In the genomic region with DNA sequence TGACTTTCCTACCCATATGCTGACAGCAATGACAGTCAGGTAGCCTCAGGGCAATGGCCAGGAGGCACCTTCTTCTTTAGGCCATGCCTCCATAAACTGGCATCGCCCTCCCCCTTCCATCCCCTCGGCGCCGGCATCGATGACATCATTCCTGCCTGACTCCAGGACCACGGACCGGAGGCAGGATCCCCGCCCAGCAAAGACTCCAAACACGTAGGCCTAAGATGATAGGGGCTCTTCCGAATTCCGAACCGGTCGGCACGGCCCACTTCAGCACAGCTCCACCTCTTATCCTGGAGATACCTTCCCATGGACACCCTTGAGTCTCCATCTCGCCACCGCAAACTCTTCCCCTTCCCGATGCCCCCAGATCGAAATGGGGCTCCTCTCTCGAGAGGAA, we compare ENCODE assay signal across 8 mouse cellular contexts. TPM values are rescaled to one million over a fixed set of nuclear protein-coding genes. Genes with fewer than 3 reads are reported as not detected.
DNase-seq lines count a peak whose midpoint lies in the region; ATAC-seq and TF ChIP-seq lines count a peak whose summit lies in the region.

No protein-coding gene starts in this region.

- H3K27ac ChIP-seq in thymus, adult 2 months (ENCODE audit: control insufficient read depth, insufficient read depth, low read length), result no peak overlapping the region
- H3K27ac ChIP-seq in embryonic facial prominence, embryonic 10.5 days (replicated peaks), result 0 out of 2 replicates have a peak overlapping the region, but pooled peaks have one; percentile 78
- peak overlapping the region; percentile 69; the same call in 1 of the 2 replicates for H3K27ac ChIP-seq in heart, postnatal 0 days (ENCODE audit: low read depth)
- H3K27ac ChIP-seq in lung, postnatal 0 days (ENCODE audit: low read length), result peak overlapping the region; percentile 64

- peaks cover 15% of the 10 kb centered on the region for H3K4me1 ChIP-seq in thymus, adult 2 months (replicated peaks; ENCODE audit: control insufficient read depth, insufficient read depth, low read length)
- H3K4me1 ChIP-seq in embryonic facial prominence, embryonic 10.5 days, result peaks cover 34% of the 10 kb centered on the region
- H3K4me1 ChIP-seq in heart, postnatal 0 days (ENCODE audit: control insufficient read depth, insufficient read depth), result peaks cover 15% of the 10 kb centered on the region
- peaks cover 3% of the 10 kb centered on the region; the same call in 1 of the 2 replicates for H3K4me1 ChIP-seq in lung, postnatal 0 days (ENCODE audit: insufficient read depth, low read depth, low read length)

- peak overlapping the region; percentile 82; the same call in 1 of the 2 replicates for H3K9ac ChIP-seq in heart, postnatal 0 days (replicated peaks; ENCODE audit: low read depth, low read length)
- peak overlapping the region; percentile 72 for H3K9ac ChIP-seq in lung, postnatal 0 days (replicated peaks; ENCODE audit: low read depth)

- peak overlapping the region; percentile 98 for H3K4me2 ChIP-seq in heart, postnatal 0 days (ENCODE audit: low read depth, low read length)
- peak overlapping the region; percentile 94 for H3K4me2 ChIP-seq in lung, postnatal 0 days (replicated peaks; ENCODE audit: low read depth, low read length)

- DNase-seq in thymus, adult 2 months, result no peak
- DNase-seq in thymus, postnatal 0 days (ENCODE audit: low spot score), result no peak
- DNase-seq in embryonic facial prominence, embryonic 10.5 days (ENCODE audit: low spot score), result peak; percentile 30
- DNase-seq in heart, postnatal 0 days (ENCODE audit: low spot score), result no peak
- peak; percentile 74 for DNase-seq in layer of hippocampus, adult 9-11 months
- peak; percentile 40 for DNase-seq in lung, postnatal 0 days (ENCODE audit: low spot score)
- DNase-seq in right cerebral cortex, postnatal 25 days, result peak; percentile 65
- no peak for DNase-seq in c-Kit-positive CD71-positive TER-119-positive erythroid progenitor cells, embryonic 14.5 days (ENCODE audit: low spot score)

- no peaks in the 10 kb centered on the region for H3K9me3 ChIP-seq in embryonic facial prominence, embryonic 10.5 days
- H3K9me3 ChIP-seq in heart, postnatal 0 days (replicated peaks; ENCODE audit: control insufficient read depth, low read length), result no peaks in the 10 kb centered on the region
- H3K9me3 ChIP-seq in lung, postnatal 0 days (ENCODE audit: low read length), result no peaks in the 10 kb centered on the region

- peak overlapping the region; percentile 58 for H3K4me3 ChIP-seq in thymus, adult 2 months (ENCODE audit: control insufficient read depth, insufficient read depth, low read length)
- H3K4me3 ChIP-seq in embryonic facial prominence, embryonic 10.5 days, result peak overlapping the region; percentile 81
- H3K4me3 ChIP-seq in heart, postnatal 0 days (ENCODE audit: low read depth, low read length), result peak overlapping the region; percentile 91
- H3K4me3 ChIP-seq in lung, postnatal 0 days (ENCODE audit: low read depth, low read length), result peak overlapping the region; percentile 77

- H3K27me3 ChIP-seq in thymus, adult 2 months (ENCODE audit: control insufficient read depth, insufficient read depth, low read length), result no peaks in the 10 kb centered on the region; the same call in 1 of the 2 replicates
- H3K27me3 ChIP-seq in embryonic facial prominence, embryonic 10.5 days (replicated peaks; ENCODE audit: low read depth, poor library complexity, severe bottlenecking), result peaks cover 38% of the 10 kb centered on the region
- H3K27me3 ChIP-seq in heart, postnatal 0 days (ENCODE audit: control insufficient read depth, insufficient read depth, low read length), result no peaks in the 10 kb centered on the region
- no peaks in the 10 kb centered on the region for H3K27me3 ChIP-seq in lung, postnatal 0 days (replicated peaks; ENCODE audit: insufficient read depth, low read length)

- ATAC-seq in heart, postnatal 0 days (ENCODE audit: insufficient read depth, low read depth), result no peak
- ATAC-seq in lung, postnatal 0 days, result peak; percentile 1; the same call in 1 of the 2 replicates

- WGBS in thymus, adult 2 months, result 56% methylated on average over 19 of the region's 19 CpGs
- 6% methylated on average over 19 of the region's 19 CpGs for WGBS in embryonic facial prominence, embryonic 10.5 days
- WGBS in heart, postnatal 0 days, result 13% methylated on average over 19 of the region's 19 CpGs
- WGBS in lung, postnatal 0 days, result 14% methylated on average over 19 of the region's 19 CpGs

- TF ChIP-seq POLR2A in thymus, adult 2 months (IDR thresholded peaks at IDR 0.05; ENCODE audit: control insufficient read depth, extremely low read depth, insufficient read depth, low read length, poor library complexity), result no peak

- no peaks in the 10 kb centered on the region for H3K36me3 ChIP-seq in thymus, adult 2 months (ENCODE audit: control insufficient read depth, insufficient read depth, low read length)
- H3K36me3 ChIP-seq in embryonic facial prominence, embryonic 10.5 days (replicated peaks), result no peaks in the 10 kb centered on the region
- no peaks in the 10 kb centered on the region for H3K36me3 ChIP-seq in heart, postnatal 0 days (replicated peaks; ENCODE audit: control insufficient read depth, insufficient read depth, low read length)
- H3K36me3 ChIP-seq in lung, postnatal 0 days (ENCODE audit: insufficient read depth, low read length), result no peaks in the 10 kb centered on the region

- TF ChIP-seq CTCF in thymus, adult 2 months (IDR thresholded peaks at IDR 0.05; ENCODE audit: borderline replicate concordance, control insufficient read depth, extremely low read depth, insufficient read depth, low read length, poor library complexity), result no peak
- TF ChIP-seq CTCF in heart, postnatal 0 days (IDR thresholded peaks at IDR 0.05; ENCODE audit: low read depth), result no peak
- no peak for TF ChIP-seq CTCF in lung, postnatal 0 days (IDR thresholded peaks at IDR 0.05)

- no peak for TF ChIP-seq EP300 in heart, postnatal 0 days (IDR thresholded peaks at IDR 0.05; ENCODE audit: low read depth)
- TF ChIP-seq EP300 in lung, postnatal 0 days (IDR thresholded peaks at IDR 0.05), result no peak

RNA-seq across cellular contexts. Expression of a gene that starts 1.1 kb away (rescaled TPM):
- 23.0 and 29.8 TPM in 2 replicates for polyA plus RNA-seq in thymus, adult 2 months (2012; rRNA removed)
- polyA plus RNA-seq in thymus, postnatal 0 days (2015; fragmentation: Nextera tagmentation; extraction: Ambion mirVana), result 1.6 and 2.7 TPM in 2 replicates
- polyA plus RNA-seq in embryonic facial prominence, embryonic 10.5 days (2016; fragmentation: Nextera tagmentation; extraction: Ambion mirVana), result 2.0 and 2.6 TPM in 2 replicates
- total RNA-seq in heart, postnatal 0 days (2014; rRNA removed; ENCODE audit: low replicate concordance), result 4.0 and 10.7 TPM in 2 replicates
- polyA plus RNA-seq in heart, postnatal 0 days (2015; fragmentation: Nextera tagmentation; extraction: Ambion mirVana), result 2.3 and 3.1 TPM in 2 replicates
- polyA plus RNA-seq in lung, postnatal 0 days (2015; fragmentation: Nextera tagmentation; extraction: Ambion mirVana), result 4.7 and 5.2 TPM in 2 replicates

RNA-seq across cellular contexts. Expression of a gene that starts 1.3 kb away (rescaled TPM):
- polyA plus RNA-seq in thymus, adult 2 months (2012; rRNA removed), result 0.18 and 0.96 TPM in 2 replicates
- polyA plus RNA-seq in thymus, postnatal 0 days (2015; fragmentation: Nextera tagmentation; extraction: Ambion mirVana), result 0.60 and 0.91 TPM in 2 replicates
- 1.3 and 1.8 TPM in 2 replicates for polyA plus RNA-seq in embryonic facial prominence, embryonic 10.5 days (2016; fragmentation: Nextera tagmentation; extraction: Ambion mirVana)
- total RNA-seq in heart, postnatal 0 days (2014; rRNA removed; ENCODE audit: low replicate concordance), result 2.2 and 12.9 TPM in 2 replicates
- polyA plus RNA-seq in heart, postnatal 0 days (2015; fragmentation: Nextera tagmentation; extraction: Ambion mirVana), result 1.8 and 2.1 TPM in 2 replicates
- 8.9 and 9.0 TPM in 2 replicates for polyA plus RNA-seq in lung, postnatal 0 days (2015; fragmentation: Nextera tagmentation; extraction: Ambion mirVana)

RNA-seq across cellular contexts. Expression of a gene that starts 51.1 kb away (rescaled TPM):
- polyA plus RNA-seq in thymus, adult 2 months (2012; rRNA removed), result 0.87 and 1.7 TPM in 2 replicates
- 0.94 and 1.5 TPM in 2 replicates for polyA plus RNA-seq in thymus, postnatal 0 days (2015; fragmentation: Nextera tagmentation; extraction: Ambion mirVana)
- polyA plus RNA-seq in embryonic facial prominence, embryonic 10.5 days (2016; fragmentation: Nextera tagmentation; extraction: Ambion mirVana), result 5.3 and 6.1 TPM in 2 replicates
- not detected in 2 replicates for total RNA-seq in heart, postnatal 0 days (2014; rRNA removed; ENCODE audit: low replicate concordance)
- polyA plus RNA-seq in heart, postnatal 0 days (2015; fragmentation: Nextera tagmentation; extraction: Ambion mirVana), result 0.18 and 1.0 TPM in 2 replicates
- 37.3 and 41.4 TPM in 2 replicates for polyA plus RNA-seq in lung, postnatal 0 days (2015; fragmentation: Nextera tagmentation; extraction: Ambion mirVana)

Comparison
In these comparisons a context has a peak if more than half of its experiments do, and no peak if none do; other contexts are left out.
1. DNase-seq: peak in embryonic facial prominence, embryonic 10.5 days (single experiment), layer of hippocampus, adult 9-11 months (single experiment), lung, postnatal 0 days (single experiment) and right cerebral cortex, postnatal 25 days (single experiment); none in thymus, adult 2 months (single experiment), thymus, postnatal 0 days (single experiment), heart, postnatal 0 days (single experiment) and c-Kit-positive CD71-positive TER-119-positive erythroid progenitor cells, embryonic 14.5 days (single experiment).
2. Peak in every context shown above with its lines, with median percentiles within 50 percentile points of each other: H3K4me3 ChIP-seq.